Mouse (Mus musculus) MEL (cell line): Measurements from ENCODE around the gene Ensa. TPM values are rescaled to one million over a fixed set of nuclear protein-coding genes. Genes with fewer than 3 reads are reported as not detected.

Source experiments
- DNase-seq: peaks from one replicate; pipeline ENCODE4 v3.0.0; 2011; ENCODE audit warnings: low read depth, low spot score
- H3K27ac ChIP-seq: 2 replicates; pipeline ENCODE4 v1.5.1; 2012; ENCODE audit warnings: low read depth, mild to moderate bottlenecking, control low read depth, low read length, moderate library complexity; ENCODE audit not compliant: control insufficient read depth
- H3K27me3 ChIP-seq, 2 experiments: fragments of 150-350 bp in 1 of 2; sonication (generic) in 1 of 2; 2 replicates each; pipeline ENCODE4 v1.6.1; 2012; ENCODE audit warnings: low read length in 2 of 2, mild to moderate bottlenecking in 2 of 2, improper control_type of control experiment in 1 of 2, moderate library complexity in 1 of 2; ENCODE audit not compliant: insufficient read depth in 2 of 2, control insufficient read depth in 1 of 2
- H3K36me3 ChIP-seq, 2 experiments: 2 replicates each; pipeline ENCODE4 v1.6.1; 2012 to 2014; ENCODE audit warnings: low read length in 2 of 2, improper control_type of control experiment in 1 of 2, inconsistent platforms in 1 of 2, mild to moderate bottlenecking in 1 of 2; ENCODE audit not compliant: insufficient read depth in 2 of 2, control insufficient read depth in 1 of 2
- H3K4me1 ChIP-seq, 2 experiments: fragments of 150-350 bp in 1 of 2; sonication (generic) in 1 of 2; 2 replicates each; pipeline ENCODE4 v1.6.1; 2012; ENCODE audit warnings: low read length in 2 of 2, improper control_type of control experiment in 1 of 2, mild to moderate bottlenecking in 1 of 2; ENCODE audit not compliant: insufficient read depth in 2 of 2, control insufficient read depth in 1 of 2
- H3K4me3 ChIP-seq, 2 experiments: fragments of 150-350 bp in 1 of 2; sonication (generic) in 1 of 2; 2 replicates each; pipeline ENCODE4 v1.5.1; 2012; ENCODE audit warnings: low read depth in 2 of 2, low read length in 2 of 2, mild to moderate bottlenecking in 2 of 2, moderate library complexity in 2 of 2, control low read depth in 1 of 2, improper control_type of control experiment in 1 of 2; ENCODE audit not compliant: control insufficient read depth in 1 of 2, insufficient read depth in 1 of 2
- H3K79me2 ChIP-seq: 2 replicates; pipeline ENCODE4 v1.6.1; 2012; ENCODE audit warnings: mild to moderate bottlenecking, low read length, moderate library complexity; ENCODE audit not compliant: control insufficient read depth, poor library complexity, insufficient read depth
- H3K9ac ChIP-seq: 2 replicates; pipeline ENCODE4 v1.6.1; 2012; ENCODE audit warnings: low read depth, mild to moderate bottlenecking, control low read depth, low read length, moderate library complexity; ENCODE audit not compliant: control insufficient read depth, poor library complexity, severe bottlenecking
- H3K9me3 ChIP-seq: fragments of 150-350 bp; sonication (generic); replicated peaks from 2 replicates; pipeline ENCODE4 v1.6.1; 2012; ENCODE audit warnings: mild to moderate bottlenecking, low read length, improper control_type of control experiment, moderate library complexity; ENCODE audit not compliant: insufficient read depth
- CHD2 ChIP-seq: IDR thresholded peaks from 2 replicates; pipeline ENCODE4 v1.6.1; 2011; ENCODE audit warnings: low read length, improper control_type of control experiment
- CTCF ChIP-seq, 3 experiments: IDR thresholded peaks in 2 of 3; conservative IDR thresholded peaks in 1 of 3; 2 replicates each; pipeline ENCODE4 v1.5.1; 2011 to 2012; ENCODE audit warnings: low read length in 3 of 3, low read depth in 2 of 3, mild to moderate bottlenecking in 2 of 3, improper control_type of control experiment in 1 of 3, inconsistent platforms in 1 of 3, mixed read lengths in 1 of 3, moderate library complexity in 1 of 3; ENCODE audit not compliant: control insufficient read depth in 1 of 3, insufficient read depth in 1 of 3, poor library complexity in 1 of 3, severe bottlenecking in 1 of 3
- ELF1 ChIP-seq: IDR thresholded peaks from 2 replicates; pipeline ENCODE4 v1.6.1; 2014; ENCODE audit warnings: low read depth, mild to moderate bottlenecking, inconsistent platforms, low read length, improper control_type of control experiment, moderate library complexity
- EP300 ChIP-seq, 2 experiments: IDR thresholded peaks; 2 replicates each; pipeline ENCODE4 v1.6.1; 2011; ENCODE audit warnings: improper control_type of control experiment in 2 of 2, low read length in 2 of 2, low read depth in 1 of 2, mild to moderate bottlenecking in 1 of 2
- ETS1 ChIP-seq: IDR thresholded peaks from 2 replicates; pipeline ENCODE4 v1.6.1; 2012; ENCODE audit warnings: low read depth, mild to moderate bottlenecking, inconsistent platforms, low read length, improper control_type of control experiment, moderate library complexity
- KAT2A ChIP-seq: conservative IDR thresholded peaks from 2 replicates; pipeline ENCODE4 v1.6.1; 2012; ENCODE audit warnings: low read depth, low read length, improper control_type of control experiment, inconsistent platforms
- MAX ChIP-seq: IDR thresholded peaks from 2 replicates; pipeline ENCODE4 v1.6.1; 2011; ENCODE audit warnings: low read length, improper control_type of control experiment
- MXI1 ChIP-seq: IDR thresholded peaks from 2 replicates; pipeline ENCODE4 v1.6.1; 2011; ENCODE audit warnings: mild to moderate bottlenecking, low read depth, low read length, improper control_type of control experiment
- MYC ChIP-seq: IDR thresholded peaks from 2 replicates; pipeline ENCODE4 v1.6.1; 2011; ENCODE audit warnings: low read depth, mild to moderate bottlenecking, low read length, improper control_type of control experiment, moderate library complexity
- NELFE ChIP-seq: IDR thresholded peaks from 2 replicates; pipeline ENCODE4 v1.6.1; 2011; ENCODE audit warnings: low read depth, low read length, improper control_type of control experiment
- POLR2A ChIP-seq, 2 experiments: IDR thresholded peaks; 2 replicates each; pipeline ENCODE4 v1.6.1; 2011 to 2012; ENCODE audit warnings: low read length in 2 of 2, mild to moderate bottlenecking in 2 of 2, control low read depth in 1 of 2, improper control_type of control experiment in 1 of 2, low read depth in 1 of 2, moderate library complexity in 1 of 2; ENCODE audit not compliant: control insufficient read depth in 1 of 2, insufficient read depth in 1 of 2, poor library complexity in 1 of 2
- POLR2AphosphoS2 ChIP-seq: IDR thresholded peaks from 2 replicates; pipeline ENCODE4 v1.6.1; 2011; ENCODE audit warnings: low read length, improper control_type of control experiment
- RAD21 ChIP-seq: IDR thresholded peaks from 2 replicates; pipeline ENCODE4 v1.6.1; 2011; ENCODE audit warnings: mild to moderate bottlenecking, low read depth, low read length, improper control_type of control experiment
- RCOR1 ChIP-seq: IDR thresholded peaks from 2 replicates; pipeline ENCODE4 v1.6.1; 2012; ENCODE audit warnings: low read depth, mild to moderate bottlenecking, inconsistent platforms, low read length, improper control_type of control experiment
- SIN3A ChIP-seq: IDR thresholded peaks from 2 replicates; pipeline ENCODE4 v1.6.1; 2012; ENCODE audit warnings: low read length, improper control_type of control experiment, inconsistent platforms
- SMC3 ChIP-seq: IDR thresholded peaks from 2 replicates; pipeline ENCODE4 v1.6.1; 2011; ENCODE audit warnings: low read depth, low read length, improper control_type of control experiment
- TAL1 ChIP-seq: IDR thresholded peaks from 2 replicates; pipeline ENCODE4 v1.6.1; 2012; ENCODE audit warnings: mild to moderate bottlenecking, inconsistent platforms, low read length, moderate library complexity, mixed read lengths
- TBP ChIP-seq: IDR thresholded peaks from 2 replicates; pipeline ENCODE4 v1.8.0; 2011; ENCODE audit warnings: low read depth, low read length, improper control_type of control experiment
- TCF12 ChIP-seq: IDR thresholded peaks from 2 replicates; pipeline ENCODE4 v1.6.1; 2014; ENCODE audit warnings: low read depth, mild to moderate bottlenecking, inconsistent platforms, low read length, improper control_type of control experiment, moderate library complexity
- ZC3H11A ChIP-seq: IDR thresholded peaks from 2 replicates; pipeline ENCODE4 v1.6.1; 2012; ENCODE audit warnings: low read depth, mild to moderate bottlenecking, inconsistent platforms, low read length, improper control_type of control experiment
- ZMIZ1 ChIP-seq: IDR thresholded peaks from 2 replicates; pipeline ENCODE4 v1.6.1; 2012; ENCODE audit warnings: low read depth, mild to moderate bottlenecking, inconsistent platforms, low read length, improper control_type of control experiment, moderate library complexity
- ZNF384 ChIP-seq: IDR thresholded peaks from 2 replicates; pipeline ENCODE4 v1.6.1; 2012; ENCODE audit warnings: low read depth, mild to moderate bottlenecking, inconsistent platforms, low read length, improper control_type of control experiment
- polyA plus RNA-seq, 2 experiments: library from polyadenylated mRNA; stranded (reverse) in 1 of 2; unstranded in 1 of 2; fragments of >175 nt in 1 of 2; fragments of >200 nt in 1 of 2; gene quantifications; 2 replicates each; pipeline versions ENCODE4 v1.2.1 to v1.2.4; 2012; ENCODE audit warnings: low replicate concordance in 2 of 2, low read depth in 1 of 2; ENCODE audit not compliant: insufficient read length in 2 of 2, insufficient read depth in 1 of 2, missing spikeins in 1 of 2
- total RNA-seq: library from RNA; depleted of rRNA; stranded (reverse); fragments of 300-350 nt; gene quantifications from 2 replicates; pipeline ENCODE4 v1.2.3, GENCODE M21; 2012

Gene Ensa
- total and polyA plus RNA-seq, 3 experiments: 85.2 to 90.5 TPM; not detected in 1

- Histone ChIP-seq H3K36me3 (peaks cover 7 to 54% of the 10 kb centered on the region in 2 experiments), H3K4me3 (no peak overlapping the region)
- DNase-seq: no peak
Observed at GRCm38 (mm10) chr3:95635636-95636035, 10.8 kb downstream of the Ensa start.

GRCm38 (mm10) chr3:95636072-95636471 lies 11.3 kb downstream of the Ensa start:
- peaks cover 7 to 50% of the 10 kb centered on the region in 2 experiments for H3K36me3 ChIP-seq
- H3K9me3 ChIP-seq: no peaks in the 10 kb centered on the region
- no peak overlapping the region for H3K9ac ChIP-seq
- no peaks in the 10 kb centered on the region for H3K79me2 ChIP-seq
- H3K27ac ChIP-seq: no peak overlapping the region
- TF ChIP-seq EP300 (IDR thresholded peaks at IDR 0.05; ENCODE audit: low read depth in 1 of 2, low read length in 2 of 2) (no peak), MYC (no peak), POLR2AphosphoS2 (no peak; the same call in 1 of the 2 replicates), RCOR1 (no peak), SIN3A (no peak), ZNF384 (no peak), POLR2A (IDR thresholded peaks at IDR 0.05; ENCODE audit: control insufficient read depth in 1 of 2, insufficient read depth in 1 of 2, low read depth in 1 of 2, low read length in 2 of 2, poor library complexity in 1 of 2) (no peak), MAX (no peak)
- TF ChIP-seq, all 39 proteins: peak for 0
- H3K4me1 ChIP-seq: no peaks in the 10 kb centered on the region
- H3K27me3 ChIP-seq: no peaks in the 10 kb centered on the region
- H3K4me3 ChIP-seq: no peak overlapping the region
- DNase-seq: no peak

More at GRCm38 (mm10) chr3:95635636-95636035, 10.8 kb downstream of the Ensa start:
- TF ChIP-seq ELF1 (no peak), MYC (no peak), SIN3A (no peak), EP300 (IDR thresholded peaks at IDR 0.05; ENCODE audit: low read depth in 1 of 2, low read length in 2 of 2) (no peak), POLR2A (IDR thresholded peaks at IDR 0.05; ENCODE audit: control insufficient read depth in 1 of 2, insufficient read depth in 1 of 2, low read depth in 1 of 2, low read length in 2 of 2, poor library complexity in 1 of 2) (no peak), KAT2A (no peak), MXI1 (no peak), MAX (no peak), NELFE (no peak), CHD2 (no peak)
- H3K9me3 ChIP-seq: no peaks in the 10 kb centered on the region
- H3K4me1 ChIP-seq: no peaks in the 10 kb centered on the region
- no peaks in the 10 kb centered on the region for H3K79me2 ChIP-seq
- no peak overlapping the region for H3K9ac ChIP-seq
- no peaks in the 10 kb centered on the region for H3K27me3 ChIP-seq
- H3K27ac ChIP-seq: no peak overlapping the region

GRCm38 (mm10) chr3:95639694-95640093 lies 14.9 kb downstream of the Ensa start:
- Histone ChIP-seq H3K36me3 (peaks cover 21 to 33% of the 10 kb centered on the region in 2 experiments), H3K9ac (no peak overlapping the region), H3K79me2 (no peaks in the 10 kb centered on the region), H3K9me3 (no peaks in the 10 kb centered on the region), H3K4me1 (peaks cover 10 to 24% of the 10 kb centered on the region in 2 experiments), H3K27ac (no peak overlapping the region), H3K27me3 (no peaks in the 10 kb centered on the region), H3K4me3 (no peak overlapping the region)
- peak; percentile 69 for DNase-seq
- TF ChIP-seq ZMIZ1 (no peak), ZNF384 (peak; percentile 88), TBP (peak; percentile 80), SMC3 (peak; percentile 50), ETS1 (no peak), CTCF (IDR thresholded peaks at IDR 0.05 in 2 of 3, conservative IDR thresholded peaks at IDR 0.05 in 1 of 3; ENCODE audit: control insufficient read depth in 1 of 3, insufficient read depth in 1 of 3, low read depth in 2 of 3, low read length in 3 of 3, poor library complexity in 1 of 3, severe bottlenecking in 1 of 3) (peak; percentile 48 to 54 (median 53)), TCF12 (no peak), TAL1 (no peak), ZC3H11A (peak; percentile 34; the same call in 1 of the 2 replicates), RAD21 (peak; percentile 40), MYC (peak; percentile 88; the same call in 1 of the 2 replicates)
